Mouse (Mus musculus) intestine, embryonic 14.5 days (tissue): ENCODE data around the gene Slc22a14. TPM values are rescaled to one million over a fixed set of nuclear protein-coding genes. Genes with fewer than 3 reads are reported as not detected.

Experiments
- ATAC-seq: fragments of 200-750 bp; cut with Nextera tagmentation; replicated peaks from 2 replicates; pipeline ENCODE4 v1.8.0; 2017; ENCODE audit warnings: low read depth, moderate number of reproducible peaks, moderate TSS enrichment, moderate library complexity; ENCODE audit not compliant: low FRiP score, low TSS enrichment
- DNase-seq: peaks from one replicate; pipeline ENCODE4 v3.0.0-alpha.2; 2018; ENCODE audit warnings: low spot score
- H3K27ac ChIP-seq: fragments of 300-500 bp; sonication (generic); 2 replicates; pipeline ENCODE4 v1.5.1; 2014; ENCODE audit warnings: low read depth, mild to moderate bottlenecking, control low read depth
- H3K27me3 ChIP-seq: fragments of 300-500 bp; sonication (generic); replicated peaks from 2 replicates; pipeline ENCODE4 v1.6.1; 2014; ENCODE audit warnings: low read length, control low read depth; ENCODE audit not compliant: control insufficient read depth, insufficient read depth
- H3K36me3 ChIP-seq: fragments of 300-500 bp; sonication (generic); 2 replicates; pipeline ENCODE4 v1.6.1; 2014; ENCODE audit warnings: low read length, control low read depth; ENCODE audit not compliant: control insufficient read depth, insufficient read depth
- H3K4me1 ChIP-seq: fragments of 300-500 bp; sonication (generic); replicated peaks from 2 replicates; pipeline ENCODE4 v1.6.1; 2014; ENCODE audit warnings: low read length, control low read depth, mixed read lengths; ENCODE audit not compliant: control insufficient read depth, insufficient read depth
- H3K4me2 ChIP-seq: fragments of 300-500 bp; sonication (generic); 2 replicates; pipeline ENCODE4 v1.6.1; 2014; ENCODE audit warnings: low read length
- H3K4me3 ChIP-seq: fragments of 300-500 bp; sonication (generic); 2 replicates; pipeline ENCODE4 v1.5.1; 2014; ENCODE audit warnings: low read depth, low read length, control low read depth, mixed read lengths
- H3K9ac ChIP-seq: fragments of 300-500 bp; sonication (generic); 2 replicates; pipeline ENCODE4 v1.6.1; 2014; ENCODE audit warnings: mild to moderate bottlenecking, low read length
- H3K9me3 ChIP-seq: fragments of 300-500 bp; sonication (generic); 2 replicates; pipeline ENCODE4 v1.6.1; 2016; ENCODE audit warnings: low read length, control low read depth; ENCODE audit not compliant: control insufficient read depth
- WGBS: fragments of 180-500 bp; shearing (Covaris S2); extraction: QIAGEN DNeasy Blood & Tissue Kit; methylation state at CpG from one replicate; pipeline ENCODE4 v1.1.7; 2014; 5-methylcytosine and 5-hydroxymethylcytosine counted together
- polyA plus RNA-seq: library from polyadenylated mRNA; unstranded; fragments of >200 nt; fragmentation: Nextera tagmentation; extraction: Ambion mirVana; gene quantifications from 2 replicates; pipeline ENCODE4 v1.2.1, GENCODE M21; 2014

Slc22a14 gene
- polyA plus RNA-seq, 1 experiment from 2014 or later = 0.11 TPM

- no peak for DNase-seq
- no peak overlapping the region for H3K27ac ChIP-seq
- H3K4me3 ChIP-seq = no peak overlapping the region
- no peaks in the 10 kb centered on the region for H3K9me3 ChIP-seq
- ATAC-seq = no peak
- H3K4me1 ChIP-seq = no peaks in the 10 kb centered on the region
- WGBS = 81% methylated on average over 2 of the region's 2 CpGs
- no peak overlapping the region for H3K9ac ChIP-seq
- H3K27me3 ChIP-seq = no peaks in the 10 kb centered on the region
- no peak overlapping the region for H3K4me2 ChIP-seq
- H3K36me3 ChIP-seq = peaks cover 60% of the 10 kb centered on the region
Observed at GRCm38 (mm10) chr9:119254187-119254586, 111.2 kb downstream of the Slc22a14 start.

DNA sequence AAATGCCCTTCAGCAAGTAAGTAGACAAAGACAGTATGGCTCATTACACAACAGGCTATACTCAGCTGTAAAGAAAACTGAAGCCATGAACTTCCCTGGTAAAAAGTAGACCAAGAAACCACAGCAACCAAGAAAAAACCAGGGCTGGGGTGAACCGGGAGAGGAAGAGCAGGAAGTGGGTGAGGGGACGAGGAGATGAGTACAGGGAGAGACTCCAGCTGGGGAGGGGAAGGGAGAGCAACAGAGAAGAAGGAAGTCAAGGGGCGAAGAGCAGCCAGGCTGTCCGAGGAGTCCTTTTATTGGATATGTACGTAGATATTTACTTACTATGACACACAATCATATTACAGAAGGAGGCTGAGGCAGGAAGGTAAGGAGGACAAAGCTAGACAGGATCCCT lies 117.4 kb downstream of the Slc22a14 start:
- DNase-seq (no peak), ATAC-seq (no peak)
- Histone ChIP-seq H3K4me1 (no peaks in the 10 kb centered on the region), H3K9ac (no peak overlapping the region), H3K4me3 (no peak overlapping the region), H3K27ac (no peak overlapping the region), H3K36me3 (peaks cover 49% of the 10 kb centered on the region), H3K4me2 (no peak overlapping the region), H3K27me3 (no peaks in the 10 kb centered on the region), H3K9me3 (no peaks in the 10 kb centered on the region)
- 81% methylated on average over 5 of the region's 5 CpGs for WGBS

GRCm38 (mm10) chr9:119246826-119247225 lies 118.5 kb downstream of the Slc22a14 start:
- Histone ChIP-seq H3K27me3 (no peaks in the 10 kb centered on the region), H3K4me1 (no peaks in the 10 kb centered on the region), H3K27ac (no peak overlapping the region), H3K4me3 (no peak overlapping the region), H3K36me3 (peaks cover 49% of the 10 kb centered on the region), H3K9me3 (no peaks in the 10 kb centered on the region), H3K4me2 (no peak overlapping the region), H3K9ac (no peak overlapping the region)
- no peak for ATAC-seq
- 91% methylated on average over 5 of the region's 5 CpGs for WGBS
- no peak for DNase-seq

- peaks cover 57% of the 10 kb centered on the region for H3K36me3 ChIP-seq
- ATAC-seq = no peak
Observed at GRCm38 (mm10) chr9:119243981-119244380, 121.4 kb downstream of the Slc22a14 start.

DNA sequence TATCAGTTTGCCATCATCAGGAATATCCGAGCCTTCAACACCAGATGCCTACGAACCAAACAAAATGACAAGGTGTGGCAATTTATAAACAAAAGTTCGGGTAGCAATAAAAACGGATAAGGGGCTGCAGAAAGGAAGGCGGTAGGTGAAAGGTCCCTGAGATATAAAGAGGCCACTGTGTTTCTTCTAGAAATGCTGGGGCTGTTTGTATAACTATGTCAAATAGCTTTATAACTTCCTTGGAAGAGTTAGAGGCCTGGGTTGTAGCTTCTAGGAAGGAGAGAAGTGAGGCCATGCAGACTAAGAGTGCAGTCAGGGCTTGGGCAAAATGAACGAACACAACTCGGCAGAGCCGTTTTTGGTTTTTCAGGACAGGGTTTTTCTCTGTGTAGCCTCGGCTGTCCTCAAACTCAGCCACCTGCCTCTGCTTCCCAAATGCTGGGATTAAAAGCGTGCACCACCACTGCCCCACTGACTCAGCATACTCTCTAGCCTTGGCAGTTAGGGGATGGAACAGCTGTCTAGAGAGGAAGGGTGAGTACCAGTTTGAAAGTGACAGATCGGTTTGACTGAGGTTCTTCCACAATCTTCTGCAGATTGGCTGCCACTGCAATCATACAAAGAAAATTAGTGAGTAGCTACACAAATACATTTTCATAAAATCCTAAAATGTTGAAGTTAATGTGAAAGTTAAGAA lies 124.0 kb downstream of the Slc22a14 start:
- no peak for DNase-seq

More at GRCm38 (mm10) chr9:119243981-119244380, 121.4 kb downstream of the Slc22a14 start:
- Histone ChIP-seq H3K9me3 (no peaks in the 10 kb centered on the region), H3K27me3 (no peaks in the 10 kb centered on the region), H3K9ac (no peak overlapping the region), H3K4me1 (no peaks in the 10 kb centered on the region), H3K4me3 (no peak overlapping the region), H3K27ac (no peak overlapping the region), H3K4me2 (no peak overlapping the region)
- DNase-seq = no peak
- 88% methylated on average over 3 of the region's 3 CpGs for WGBS

DNA sequence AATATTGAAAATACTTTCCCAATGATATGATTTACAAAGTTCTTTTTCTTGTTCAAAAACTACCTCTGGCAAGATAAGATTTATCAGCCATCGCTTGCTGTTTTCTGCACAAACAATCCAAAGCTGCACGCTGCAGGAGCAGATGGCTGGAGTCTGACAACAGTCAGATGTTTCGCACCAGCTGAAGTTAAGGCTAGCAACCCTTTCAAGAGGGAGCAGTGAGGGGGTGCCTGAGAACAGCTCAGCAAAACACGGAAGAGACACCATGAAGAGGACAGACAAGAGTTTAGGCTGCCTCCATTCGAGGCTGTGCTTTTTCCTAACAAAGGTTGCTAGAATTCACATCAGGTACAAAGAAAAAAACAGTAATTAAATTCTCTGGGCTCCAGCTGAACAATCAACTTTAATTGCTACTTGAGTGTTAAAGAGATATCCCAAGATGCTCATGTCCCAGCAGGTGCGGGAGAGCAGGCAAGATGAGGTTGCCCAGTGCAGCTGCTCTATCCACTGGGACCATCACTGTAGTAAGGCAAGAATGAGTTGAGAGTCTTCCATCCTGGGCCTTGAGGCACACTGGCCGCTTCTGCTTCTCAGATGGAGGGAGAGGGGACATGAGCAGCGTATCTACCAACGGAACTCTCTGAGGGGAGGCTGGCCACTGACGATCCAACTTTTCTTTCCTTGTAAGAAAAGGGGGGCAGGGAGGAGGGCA lies 124.9 kb downstream of the Slc22a14 start:
- Histone ChIP-seq H3K27me3 (no peaks in the 10 kb centered on the region), H3K4me1 (no peaks in the 10 kb centered on the region), H3K4me3 (no peak overlapping the region), H3K9me3 (no peaks in the 10 kb centered on the region), H3K27ac (no peak overlapping the region), H3K36me3 (peaks cover 38% of the 10 kb centered on the region), H3K9ac (no peak overlapping the region), H3K4me2 (no peak overlapping the region)
- 76% methylated on average over 10 of the region's 10 CpGs for WGBS
- DNase-seq (no peak), ATAC-seq (no peak)

More for the DNA sequence above, 124.0 kb downstream of the Slc22a14 start:
- Histone ChIP-seq H3K4me2 (no peak overlapping the region), H3K27ac (no peak overlapping the region), H3K36me3 (peaks cover 43% of the 10 kb centered on the region), H3K9me3 (no peaks in the 10 kb centered on the region), H3K9ac (no peak overlapping the region), H3K4me3 (no peak overlapping the region), H3K4me1 (no peaks in the 10 kb centered on the region), H3K27me3 (no peaks in the 10 kb centered on the region)
- no peak for ATAC-seq
- WGBS = 52% methylated on average over 11 of the region's 11 CpGs

GRCm38 (mm10) chr9:119239274-119239673 lies 126.1 kb downstream of the Slc22a14 start:
- Histone ChIP-seq H3K27ac (no peak overlapping the region), H3K9ac (no peak overlapping the region), H3K4me1 (no peaks in the 10 kb centered on the region), H3K4me3 (no peak overlapping the region), H3K9me3 (no peaks in the 10 kb centered on the region), H3K27me3 (no peaks in the 10 kb centered on the region), H3K4me2 (no peak overlapping the region), H3K36me3 (peaks cover 30% of the 10 kb centered on the region)
- ATAC-seq = no peak
- no peak for DNase-seq
- WGBS = 92% methylated on average over 3 of the region's 3 CpGs

- ATAC-seq (no peak), DNase-seq (no peak)
- 92% methylated on average over 4 of the region's 4 CpGs for WGBS
- Histone ChIP-seq H3K27me3 (no peaks in the 10 kb centered on the region), H3K36me3 (peaks cover 30% of the 10 kb centered on the region), H3K9me3 (no peaks in the 10 kb centered on the region), H3K4me2 (no peak overlapping the region), H3K4me1 (no peaks in the 10 kb centered on the region), H3K9ac (no peak overlapping the region), H3K27ac (no peak overlapping the region), H3K4me3 (no peak overlapping the region)
Observed at GRCm38 (mm10) chr9:119238796-119239195, 126.6 kb downstream of the Slc22a14 start.

GRCm38 (mm10) chr9:119231552-119231951 lies 133.8 kb downstream of the Slc22a14 start:
- no peak overlapping the region for H3K4me2 ChIP-seq
- 83% methylated on average over 6 of the region's 7 CpGs for WGBS
- ATAC-seq (no peak), DNase-seq (no peak)
- H3K27ac ChIP-seq = no peak overlapping the region
- H3K4me1 ChIP-seq = no peaks in the 10 kb centered on the region
- H3K9me3 ChIP-seq = no peaks in the 10 kb centered on the region
- no peak overlapping the region for H3K9ac ChIP-seq
- no peak overlapping the region for H3K4me3 ChIP-seq
- no peaks in the 10 kb centered on the region for H3K27me3 ChIP-seq
- no peaks in the 10 kb centered on the region for H3K36me3 ChIP-seq
